Mouse (Mus musculus) left cerebral cortex, postnatal 4 days (tissue): Measurements from ENCODE around the gene Cyp2d26. TPM values are rescaled to one million over a fixed set of nuclear protein-coding genes. Genes with fewer than 3 reads are reported as not detected.
"Not testable (repeated sequence)": the region's sequence is repeated elsewhere in the genome, so short reads cannot be mapped to it uniquely, and the experiment has no call there.

ENCODE experiments used
- DNase-seq: peaks from one replicate; pipeline ENCODE4 v3.0.0-alpha.2; 2022
- intact Hi-C: fragments of 180-260 bp; cut with DNase I; formaldehyde crosslinking; loops from one replicate; pipeline ENCODE4 v1.15.1; 2025
- total RNA-seq, 2 experiments: library from RNA; stranded (reverse); gene quantifications; 2 replicates each; pipeline ENCODE4 v1.2.3; 2021

The Cyp2d26 gene
- total RNA-seq, result under 1 TPM in 1 of 2 experiments, not detected in 1; 0.40 TPM

GRCm38 (mm10) chr15:82794277-82794676 lies at the start of gene Cyp2d26:
Gene Cyp2d26 (minus strand): TSS chr15:82794294.
- intact Hi-C loops, result no loop called here

GRCm38 (mm10) chr15:82839146-82839545 lies 45.1 kb upstream of the Cyp2d26 start:
- intact Hi-C loops, result no loop called here

More at GRCm38 (mm10) chr15:82794277-82794676, at the start of gene Cyp2d26:
- DNase-seq, result no peak

DNA sequence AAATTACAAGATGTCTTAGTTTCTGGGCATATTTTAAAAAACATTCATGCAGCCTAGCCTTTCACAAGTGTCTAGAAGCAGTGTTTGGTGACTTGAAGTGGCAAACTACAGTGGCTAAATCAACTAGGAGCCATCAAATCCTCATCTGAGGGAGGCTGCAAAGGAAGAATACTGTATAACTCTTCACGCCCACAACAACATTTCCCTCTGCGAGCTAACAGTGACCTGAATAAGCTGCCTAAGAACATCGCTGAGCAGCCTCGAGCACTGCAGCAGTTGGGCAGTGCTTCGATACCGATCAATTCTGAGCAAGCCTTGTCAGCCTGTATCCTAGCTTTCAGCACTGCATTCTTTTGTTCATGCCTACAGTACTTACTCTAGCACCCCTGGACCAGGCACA lies 35.8 kb upstream of the Cyp2d26 start:
- DNase-seq, result no peak
- intact Hi-C loops, result no loop called here

More at GRCm38 (mm10) chr15:82839146-82839545, 45.1 kb upstream of the Cyp2d26 start:
- DNase-seq, result no peak

GRCm38 (mm10) chr15:82825866-82826265 lies 31.8 kb upstream of the Cyp2d26 start:
- no peak for DNase-seq
- intact Hi-C loops, result no loop called here

DNA sequence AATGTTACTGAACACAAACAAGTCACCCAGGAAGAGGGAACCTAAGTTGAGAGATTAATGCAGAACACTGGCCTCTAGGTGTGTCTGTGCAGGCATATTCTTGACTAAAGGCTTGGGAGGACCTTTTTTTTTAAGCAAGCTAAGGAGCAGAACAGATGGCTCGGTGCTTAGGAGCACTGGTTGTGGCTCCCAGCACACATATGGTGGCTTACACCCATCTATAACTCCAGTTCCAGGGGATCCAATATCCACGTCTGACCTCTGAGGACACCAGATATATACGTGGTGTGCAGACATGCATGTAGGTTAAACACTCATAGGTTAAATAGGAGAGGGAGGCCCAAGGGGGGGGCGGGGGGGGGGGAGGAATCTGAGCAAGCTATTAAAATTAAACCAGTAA lies 28.3 kb upstream of the Cyp2d26 start:
- DNase-seq, result no peak
- intact Hi-C loops, result loop anchor here (5.0 kb wide), 1 partner anchor 235 kb away; no protein-coding TSS in a partner anchor

DNA sequence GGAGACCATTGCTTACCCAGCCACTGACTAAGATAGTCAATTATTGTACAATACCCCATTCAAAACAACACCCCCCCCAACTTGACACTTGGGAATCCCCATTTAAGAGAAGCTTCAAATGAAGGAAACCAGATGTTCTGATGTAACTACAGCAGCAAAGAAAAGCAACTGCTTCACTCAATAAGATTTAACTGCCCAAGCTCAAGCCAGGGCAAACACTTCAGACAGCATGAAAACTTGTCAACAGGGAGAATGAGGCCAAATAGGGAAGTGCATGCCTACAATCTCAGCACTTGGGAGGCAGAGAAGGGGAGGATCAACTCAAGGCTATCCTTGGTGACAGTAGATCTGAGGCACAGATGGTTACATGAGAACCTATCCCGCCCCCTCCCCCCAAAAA lies 27.6 kb upstream of the Cyp2d26 start:
- DNase-seq, result no peak
- intact Hi-C loops, result loop anchor here (5.0 kb wide), 1 partner anchor 236 kb away; no protein-coding TSS in a partner anchor

DNA sequence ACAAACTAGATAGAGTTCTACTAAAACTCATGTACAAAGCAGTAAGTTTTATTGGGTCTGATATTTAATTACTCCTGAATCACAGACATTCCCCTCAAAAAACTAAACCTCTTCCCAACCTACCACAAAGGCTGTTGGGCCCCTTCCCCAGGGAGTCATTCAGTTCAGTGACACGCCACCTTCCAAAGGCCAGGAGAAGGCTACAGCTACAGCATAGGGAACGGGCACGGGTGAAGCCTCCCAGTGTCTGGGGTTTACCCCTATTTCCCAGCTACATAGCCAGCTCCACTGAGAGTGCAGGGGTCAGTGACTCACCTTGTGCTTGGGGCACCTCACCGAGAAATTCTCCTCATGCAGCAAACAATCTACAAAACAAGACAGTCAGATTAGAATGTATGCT lies 21.2 kb upstream of the Cyp2d26 start:
- intact Hi-C loops, result no loop called here
- DNase-seq, result no peak

DNA sequence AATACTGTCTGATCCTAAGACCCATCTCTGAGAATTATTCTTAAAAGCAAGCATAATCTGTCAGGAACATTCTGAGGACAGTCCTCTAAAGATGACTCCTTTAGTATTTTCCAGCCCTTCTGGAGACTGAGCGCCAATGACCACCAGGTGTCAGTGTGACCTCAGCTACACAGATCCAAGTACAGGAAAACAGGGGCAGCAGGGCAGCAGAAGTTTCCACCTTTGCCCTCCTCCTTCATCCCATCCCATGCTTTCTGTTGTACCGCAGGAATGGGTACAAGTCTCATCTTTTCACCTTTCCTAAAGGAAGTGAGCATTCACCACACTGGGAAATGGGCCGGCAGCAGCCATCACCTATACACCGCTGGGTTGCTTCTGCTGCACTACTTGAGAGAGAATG lies 20.7 kb upstream of the Cyp2d26 start:
- intact Hi-C loops, result no loop called here
- DNase-seq, result peak; percentile 73

DNA sequence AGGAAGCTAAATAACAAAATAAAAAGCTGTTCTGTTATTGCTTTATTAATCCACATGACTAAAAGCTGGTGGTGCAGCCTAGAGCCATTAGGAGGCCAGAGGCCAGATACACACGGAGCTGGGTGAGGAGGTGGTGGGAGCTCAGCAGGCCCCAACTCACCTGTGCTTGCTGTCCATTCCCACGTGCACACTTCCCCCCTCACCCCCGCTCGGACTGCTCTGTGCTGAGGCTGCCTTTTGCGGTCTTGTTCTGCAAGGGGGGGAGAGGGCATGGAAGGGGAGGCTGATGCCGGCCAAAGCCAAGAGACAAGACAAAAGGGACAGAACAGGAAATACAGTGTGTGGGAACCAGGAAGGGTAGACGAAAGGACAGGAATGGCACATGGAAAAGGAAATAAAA lies 20.2 kb upstream of the Cyp2d26 start:
- no peak for DNase-seq
- intact Hi-C loops, result no loop called here

DNA sequence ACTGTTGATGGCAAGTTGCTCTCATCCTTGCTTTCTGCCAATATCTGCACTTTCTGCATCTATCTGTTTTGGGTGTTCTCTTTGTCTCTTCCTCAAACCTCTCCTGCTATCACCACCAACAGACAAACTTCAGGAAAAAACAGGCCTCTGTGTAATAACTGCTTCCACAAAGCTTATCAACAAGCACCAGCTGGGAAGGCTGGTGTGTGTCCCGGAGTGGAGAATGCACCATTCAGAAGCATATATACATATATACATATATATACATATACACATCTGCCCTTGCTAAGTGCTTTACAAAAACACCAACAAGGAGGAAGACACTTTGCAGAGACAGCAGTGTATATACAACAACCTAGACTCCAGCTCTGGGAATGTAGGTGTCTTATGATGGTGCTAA lies 16.5 kb upstream of the Cyp2d26 start:
- intact Hi-C loops, result no loop called here
- DNase-seq, result no peak

- intact Hi-C loops, result loop anchor here (5.0 to 10.0 kb wide), 2 partner anchors 228 to 305 kb away; no protein-coding TSS in a partner anchor
- DNase-seq, result no peak
These were observed 15.4 kb upstream of the Cyp2d26 start for GRCm38 (mm10) chr15:82809511-82809910.

DNA sequence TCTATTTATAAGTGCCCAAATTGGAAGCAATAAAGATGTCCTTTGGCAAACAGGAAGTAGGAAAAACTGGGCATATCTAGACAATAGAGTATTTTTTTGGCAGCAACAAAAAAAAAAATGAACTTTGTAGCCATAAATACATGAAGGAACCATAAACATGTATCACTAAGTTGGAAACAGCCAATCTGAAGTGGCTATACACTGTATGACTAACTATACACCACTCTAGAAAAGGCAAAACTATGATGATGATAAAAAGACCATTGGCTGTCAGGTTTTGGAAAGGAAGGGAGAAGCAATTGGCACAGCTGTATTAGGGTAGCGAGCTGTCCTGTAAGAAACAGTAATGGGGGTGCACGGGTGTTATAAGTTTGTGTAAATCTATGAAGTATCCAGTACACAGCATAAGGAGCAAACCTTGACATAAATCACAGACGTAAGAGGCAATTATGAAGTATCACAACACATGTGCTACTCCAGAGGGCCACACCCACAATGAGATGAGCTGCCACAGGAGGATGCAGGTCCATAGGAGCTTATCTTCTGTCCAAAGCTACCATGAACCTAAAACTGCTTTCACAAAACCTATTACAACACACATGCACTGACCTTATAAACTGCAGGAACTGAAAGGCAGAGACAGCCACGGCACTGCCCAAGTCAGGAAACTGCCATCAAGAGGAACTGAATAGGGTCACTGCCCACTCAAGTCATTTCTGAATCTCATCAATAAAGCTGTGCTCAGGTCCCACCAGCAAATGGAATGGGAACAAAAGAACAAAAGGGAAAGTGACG lies 13.1 kb upstream of the Cyp2d26 start:
- intact Hi-C loops, result loop anchor here (5.0 to 10.0 kb wide), 2 partner anchors 230 to 308 kb away; no protein-coding TSS in a partner anchor

GRCm38 (mm10) chr15:82804708-82805639 lies 10.9 kb upstream of the Cyp2d26 start:
- peak; percentile 85 for DNase-seq
- intact Hi-C loops, result loop anchor here (5.0 to 10.0 kb wide), 2 partner anchors 232 to 310 kb away; no protein-coding TSS in a partner anchor

More for the DNA sequence above, 13.1 kb upstream of the Cyp2d26 start:
- DNase-seq, result no peak

DNA sequence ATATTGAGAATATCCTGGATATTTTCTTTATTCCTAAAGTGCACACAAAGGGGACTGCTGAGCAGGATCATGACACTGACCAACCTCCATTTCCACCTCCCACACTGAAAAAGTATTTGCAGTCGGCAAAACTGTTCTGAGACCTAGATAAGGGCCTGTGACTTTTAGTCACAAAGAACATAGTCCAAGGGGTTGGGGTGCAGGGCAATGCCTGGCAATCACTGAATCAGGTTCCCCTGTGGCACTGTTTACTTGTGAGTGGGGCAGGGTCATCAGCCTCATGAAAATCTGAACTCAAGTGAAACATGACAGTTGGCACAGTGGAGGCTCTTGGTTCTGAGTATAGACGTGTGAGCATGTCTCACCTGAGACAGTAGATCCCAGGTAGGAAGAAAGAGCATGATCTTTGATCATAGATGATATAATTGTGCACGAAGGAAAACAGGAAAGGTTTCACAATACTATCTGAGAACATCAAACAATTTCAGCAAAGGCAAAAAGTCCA lies 1.9 kb upstream of the Cyp2d26 start:
- DNase-seq, result no peak
- intact Hi-C loops, result no loop called here

- DNase-seq, result no peak
- intact Hi-C loops, result no loop called here
These were observed 226 bp downstream of the Cyp2d26 start for GRCm38 (mm10) chr15:82793868-82794267.

GRCm38 (mm10) chr15:82793454-82793853 lies 640 bp downstream of the Cyp2d26 start:
- DNase-seq, result no peak
- intact Hi-C loops, result no loop called here

DNA sequence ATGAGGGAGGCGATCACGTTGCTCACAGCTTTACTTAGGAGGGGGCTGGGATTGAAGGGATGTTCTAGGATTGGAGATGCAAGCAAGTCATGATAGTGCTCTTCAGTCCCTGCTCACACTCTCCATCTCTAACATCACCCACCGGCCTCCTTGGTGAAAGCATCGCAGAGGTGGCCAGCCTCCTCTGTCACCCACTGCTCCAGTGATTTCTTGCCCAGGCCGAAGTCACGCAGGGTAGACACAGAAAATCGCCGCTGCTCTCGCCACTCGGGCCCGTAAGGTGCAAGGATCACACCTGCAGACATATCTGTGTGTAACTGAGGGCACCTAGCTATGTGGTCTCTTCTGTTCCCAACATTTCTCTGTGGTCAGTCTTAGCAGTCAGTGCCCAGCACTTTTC lies 1.5 kb downstream of the Cyp2d26 start:
- intact Hi-C loops, result no loop called here
- DNase-seq, result no peak

DNA sequence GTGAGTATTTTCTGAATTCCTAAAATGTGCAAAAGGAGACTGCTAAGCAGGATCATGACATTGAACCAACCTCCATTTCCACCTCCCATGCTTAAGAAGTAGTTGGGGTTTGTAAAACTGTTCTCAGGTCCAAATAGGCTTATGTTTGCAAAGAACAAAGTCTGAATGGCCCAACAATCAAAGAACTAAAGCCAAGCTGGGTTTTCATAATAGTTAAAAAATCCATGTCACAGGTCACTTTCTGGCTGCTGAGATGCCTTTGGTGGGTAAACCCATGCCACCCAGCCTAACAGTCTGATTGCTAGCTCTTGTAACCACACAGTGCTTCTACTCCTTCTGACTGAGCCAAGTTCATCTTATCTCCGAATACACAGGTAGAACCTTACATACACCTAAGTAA lies 9.5 kb downstream of the Cyp2d26 start:
- DNase-seq, result no peak
- intact Hi-C loops, result loop anchor here (10.0 kb wide), 1 partner anchor 100 kb away; no protein-coding TSS in a partner anchor

- no peak for DNase-seq
These were observed 10.3 kb downstream of the Cyp2d26 start for GRCm38 (mm10) chr15:82783800-82784199.

DNA sequence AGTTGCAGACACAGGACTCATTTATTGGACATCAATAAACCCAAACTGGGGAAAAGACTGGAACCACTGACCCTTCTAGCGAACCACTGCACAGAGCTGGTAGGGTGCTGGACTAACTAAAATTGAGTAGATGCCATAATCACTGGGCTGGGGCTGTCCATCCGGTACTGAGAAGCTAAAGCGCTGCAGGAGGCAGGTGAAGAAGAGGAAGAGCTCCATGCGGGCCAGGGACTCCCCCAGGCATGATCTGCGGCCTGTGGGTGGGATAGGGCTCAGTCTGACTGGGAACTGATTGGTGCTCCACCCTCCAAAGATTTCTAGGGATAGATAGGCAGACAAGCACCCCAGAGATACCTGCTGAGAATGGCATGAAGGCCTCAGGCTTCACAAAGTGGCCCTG lies 16.2 kb downstream of the Cyp2d26 start:
- intact Hi-C loops, DNase-seq: not testable (repeated sequence)

More at GRCm38 (mm10) chr15:82783800-82784199, 10.3 kb downstream of the Cyp2d26 start:
- intact Hi-C loops, result loop anchor here (10.0 kb wide), 1 partner anchor 99 kb away; no protein-coding TSS in a partner anchor

- DNase-seq, result no peak
- intact Hi-C loops, result no loop called here
These were observed 28.2 kb downstream of the Cyp2d26 start for GRCm38 (mm10) chr15:82765943-82766342.
